ENCODE assay signal across 9 mouse cellular contexts in genomic region chr4:134273417-134274345, GRCm38 (mm10). TPM values are rescaled to one million over a fixed set of nuclear protein-coding genes. Genes with fewer than 3 reads are reported as not detected.
A peak's percentile ranks its signal among the peaks of the same experiment; 100 is the strongest.
DNase-seq lines count a peak whose midpoint lies in the region; ATAC-seq and TF ChIP-seq lines count a peak whose summit lies in the region.
"Had no signal": no experiment of that assay in that cellular context is flagged by ENCODE, and none has a peak within 500 bp of the region (broad histone marks: within the 10 kb centered on the region; RNA-seq: fewer than 3 reads in every experiment).

No protein-coding gene starts in this region.

- no peak for DNase-seq in forebrain, postnatal 0 days
- peak; percentile 89 for DNase-seq in embryonic facial prominence, embryonic 14.5 days (ENCODE audit: low spot score)
- peak; percentile 41 for DNase-seq in limb, embryonic 11.5 days (ENCODE audit: low spot score)
- peak; percentile 55 to 81 for DNase-seq in spleen, adult 2 months (ENCODE audit: low read depth in 1 of 2, low spot score in 2 of 2)
- DNase-seq in layer of hippocampus, postnatal 10 days (ENCODE audit: low spot score in 2 of 2), result no peak

- no peaks in the 10 kb centered on the region for H3K4me1 ChIP-seq in forebrain, embryonic 12.5 days
- H3K4me1 ChIP-seq in forebrain, postnatal 0 days (ENCODE audit: insufficient read depth), result no peaks in the 10 kb centered on the region
- peaks cover 6% of the 10 kb centered on the region for H3K4me1 ChIP-seq in embryonic facial prominence, embryonic 14.5 days (ENCODE audit: control insufficient read depth, insufficient read depth, low read length)
- no peaks in the 10 kb centered on the region for H3K4me1 ChIP-seq in limb, embryonic 11.5 days (ENCODE audit: control insufficient read depth, insufficient read depth, low read length)
- H3K4me1 ChIP-seq in spleen, adult 2 months (ENCODE audit: control insufficient read depth, insufficient read depth, insufficient read length), result peaks cover 7% of the 10 kb centered on the region; the same call in 1 of the 2 replicates

- H3K9me3 ChIP-seq in forebrain, embryonic 12.5 days, result no peaks in the 10 kb centered on the region
- no peaks in the 10 kb centered on the region for H3K9me3 ChIP-seq in forebrain, postnatal 0 days (ENCODE audit: low read length)
- no peaks in the 10 kb centered on the region for H3K9me3 ChIP-seq in embryonic facial prominence, embryonic 14.5 days (ENCODE audit: control insufficient read depth, low read length)
- no peaks in the 10 kb centered on the region for H3K9me3 ChIP-seq in limb, embryonic 11.5 days (ENCODE audit: control insufficient read depth, low read length)

- H3K4me3 ChIP-seq in forebrain, embryonic 12.5 days (replicated peaks), result no peak overlapping the region
- no peak overlapping the region for H3K4me3 ChIP-seq in forebrain, postnatal 0 days (ENCODE audit: low read depth, low read length)
- H3K4me3 ChIP-seq in embryonic facial prominence, embryonic 14.5 days (ENCODE audit: low read depth, low read length), result peak overlapping the region; percentile 14
- no peak overlapping the region for H3K4me3 ChIP-seq in limb, embryonic 11.5 days (ENCODE audit: low read depth, low read length)
- peak overlapping the region; percentile 25; the same call in 1 of the 2 replicates for H3K4me3 ChIP-seq in spleen, adult 2 months (ENCODE audit: extremely low read depth, insufficient read depth, insufficient read length)

- ATAC-seq in forebrain, embryonic 12.5 days (ENCODE audit: low FRiP score), result no peak
- ATAC-seq in forebrain, postnatal 0 days, result no peak
- peak; percentile 97 for ATAC-seq in CD4-positive, CD25-positive, alpha-beta regulatory T cell, adult 4 months
- ATAC-seq in embryonic facial prominence, embryonic 14.5 days (ENCODE audit: low read depth), result no peak
- no peak for ATAC-seq in limb, embryonic 11.5 days (ENCODE audit: insufficient number of reproducible peaks, low FRiP score, low TSS enrichment, low read depth)
- ATAC-seq in cerebellum, adult (ENCODE audit: insufficient number of reproducible peaks, low FRiP score, low TSS enrichment), result no peak

- H3K4me2 ChIP-seq in forebrain, embryonic 12.5 days, result peak overlapping the region; percentile 21; the same call in 1 of the 2 replicates
- no peak overlapping the region for H3K4me2 ChIP-seq in forebrain, postnatal 0 days (ENCODE audit: low read depth)
- H3K4me2 ChIP-seq in embryonic facial prominence, embryonic 14.5 days (ENCODE audit: low read depth, low read length), result peak overlapping the region; percentile 46
- H3K4me2 ChIP-seq in limb, embryonic 11.5 days (ENCODE audit: low read depth, severe bottlenecking), result peak overlapping the region; percentile 16; the same call in 1 of the 2 replicates

- TF ChIP-seq POLR2A in spleen, adult 2 months (IDR thresholded peaks at IDR 0.05; ENCODE audit: low read depth, low read length), result peak; percentile 8; the same call in 1 of the 2 replicates

- H3K9ac ChIP-seq in forebrain, embryonic 12.5 days, result no peak overlapping the region
- H3K9ac ChIP-seq in forebrain, postnatal 0 days, result no peak overlapping the region
- peak overlapping the region; percentile 40; the same call in 1 of the 2 replicates for H3K9ac ChIP-seq in embryonic facial prominence, embryonic 14.5 days (ENCODE audit: low read depth, low read length)
- no peak overlapping the region for H3K9ac ChIP-seq in limb, embryonic 11.5 days (ENCODE audit: low read length)

- H3K27me3 ChIP-seq in forebrain, embryonic 12.5 days, result no peaks in the 10 kb centered on the region
- no peaks in the 10 kb centered on the region for H3K27me3 ChIP-seq in forebrain, postnatal 0 days (ENCODE audit: insufficient read depth, low read length)
- no peaks in the 10 kb centered on the region for H3K27me3 ChIP-seq in embryonic facial prominence, embryonic 14.5 days (replicated peaks; ENCODE audit: control insufficient read depth, insufficient read depth, low read length)
- H3K27me3 ChIP-seq in limb, embryonic 11.5 days (ENCODE audit: control insufficient read depth, insufficient read depth, low read length), result no peaks in the 10 kb centered on the region
- H3K27me3 ChIP-seq in spleen, adult 2 months (ENCODE audit: control insufficient read depth, insufficient read depth, low read length), result no peaks in the 10 kb centered on the region

- no peak overlapping the region for H3K27ac ChIP-seq in forebrain, embryonic 12.5 days
- no peak overlapping the region for H3K27ac ChIP-seq in forebrain, postnatal 0 days (ENCODE audit: low read depth, low read length)
- H3K27ac ChIP-seq in embryonic facial prominence, embryonic 14.5 days (replicated peaks; ENCODE audit: low read depth, low read length), result peak overlapping the region; percentile 35
- H3K27ac ChIP-seq in limb, embryonic 11.5 days (replicated peaks; ENCODE audit: low read depth, low read length), result no peak overlapping the region
- H3K27ac ChIP-seq in spleen, adult 2 months (ENCODE audit: insufficient read depth, low read length), result peak overlapping the region; percentile 54

- H3K36me3 ChIP-seq in forebrain, embryonic 12.5 days (replicated peaks), result peaks cover 31% of the 10 kb centered on the region
- H3K36me3 ChIP-seq in forebrain, postnatal 0 days (ENCODE audit: insufficient read depth), result peaks cover 20% of the 10 kb centered on the region
- peaks cover 30% of the 10 kb centered on the region for H3K36me3 ChIP-seq in embryonic facial prominence, embryonic 14.5 days (ENCODE audit: control insufficient read depth, insufficient read depth, low read length)
- peaks cover 9% of the 10 kb centered on the region; the same call in 1 of the 2 replicates for H3K36me3 ChIP-seq in limb, embryonic 11.5 days (ENCODE audit: control insufficient read depth, insufficient read depth, low read length)
- H3K36me3 ChIP-seq in spleen, adult 2 months (ENCODE audit: control insufficient read depth, insufficient read depth, low read length), result peaks cover 6% of the 10 kb centered on the region

- no peak for TF ChIP-seq CTCF in forebrain, postnatal 0 days (IDR thresholded peaks at IDR 0.05; ENCODE audit: low read depth)
- TF ChIP-seq CTCF in spleen, adult 2 months (IDR thresholded peaks at IDR 0.05; ENCODE audit: extremely low read depth, insufficient read depth, insufficient read length, insufficient replicate concordance), result no peak

- WGBS in forebrain, embryonic 12.5 days, result 7% methylated on average over 14 of the region's 14 CpGs
- WGBS in forebrain, postnatal 0 days, result 8% methylated on average over 14 of the region's 14 CpGs
- WGBS in embryonic facial prominence, embryonic 14.5 days, result 4% methylated on average over 14 of the region's 14 CpGs
- 6% methylated on average over 14 of the region's 14 CpGs for WGBS in limb, embryonic 11.5 days
- 3% methylated on average over 14 of the region's 14 CpGs for WGBS in spleen, adult 2 months

RNA-seq across cellular contexts. Expression of gene Pdik1l, which starts 14.0 kb away (rescaled TPM):
- 33.3 and 34.8 TPM in 2 replicates for polyA plus RNA-seq in forebrain, embryonic 12.5 days (2016; fragmentation: Nextera tagmentation; extraction: Ambion mirVana)
- 42.2 and 43.8 TPM in 2 replicates for total RNA-seq in forebrain, postnatal 0 days (2014; rRNA removed)
- 21.7 and 28.9 TPM in 2 replicates for polyA plus RNA-seq in forebrain, postnatal 0 days (2015; fragmentation: Nextera tagmentation; extraction: Ambion mirVana)
- polyA plus RNA-seq in CD4-positive, CD25-positive, alpha-beta regulatory T cell, adult 4 months (2017; shearing (Covaris generic)), result 10 to 100 TPM; 20.7 to 24.2 TPM
- polyA plus RNA-seq in embryonic facial prominence, embryonic 14.5 days (2014; fragmentation: Nextera tagmentation; extraction: Ambion mirVana), result 18.5 and 19.6 TPM in 2 replicates
- polyA plus RNA-seq in limb, embryonic 11.5 days (2014; fragmentation: Nextera tagmentation; extraction: Ambion mirVana), result 20.6 and 21.0 TPM in 2 replicates
- polyA plus RNA-seq in spleen, adult 2 months (2012; rRNA removed), result 3.6 and 3.9 TPM in 2 replicates
- total RNA-seq in layer of hippocampus, postnatal 10 days (2021), result 10 to 100 TPM; 18.6 to 24.4 TPM

RNA-seq across cellular contexts. Expression of gene Grrp1, which starts 19.8 kb away (rescaled TPM):
- 4.1 and 5.2 TPM in 2 replicates for polyA plus RNA-seq in forebrain, embryonic 12.5 days (2016; fragmentation: Nextera tagmentation; extraction: Ambion mirVana)
- 14.2 and 18.3 TPM in 2 replicates for total RNA-seq in forebrain, postnatal 0 days (2014; rRNA removed)
- polyA plus RNA-seq in forebrain, postnatal 0 days (2015; fragmentation: Nextera tagmentation; extraction: Ambion mirVana), result 18.3 and 20.0 TPM in 2 replicates
- polyA plus RNA-seq in CD4-positive, CD25-positive, alpha-beta regulatory T cell, adult 4 months (2017; shearing (Covaris generic)), result not detected
- 6.8 and 7.4 TPM in 2 replicates for polyA plus RNA-seq in embryonic facial prominence, embryonic 14.5 days (2014; fragmentation: Nextera tagmentation; extraction: Ambion mirVana)
- polyA plus RNA-seq in limb, embryonic 11.5 days (2014; fragmentation: Nextera tagmentation; extraction: Ambion mirVana), result 5.5 and 7.1 TPM in 2 replicates
- 6.9 and 10.2 TPM in 2 replicates for polyA plus RNA-seq in spleen, adult 2 months (2012; rRNA removed)
- total RNA-seq in layer of hippocampus, postnatal 10 days (2021), result 1 to 10 TPM; 2.6 to 3.5 TPM

RNA-seq across cellular contexts. Expression of gene Gm30191, which starts 26.9 kb away (rescaled TPM):
- not detected in 2 replicates for polyA plus RNA-seq in forebrain, embryonic 12.5 days (2016; fragmentation: Nextera tagmentation; extraction: Ambion mirVana)
- not detected in 2 replicates for total RNA-seq in forebrain, postnatal 0 days (2014; rRNA removed)
- polyA plus RNA-seq in forebrain, postnatal 0 days (2015; fragmentation: Nextera tagmentation; extraction: Ambion mirVana), result 0.25 TPM in 1 of 2 replicates, not detected in the other
- not detected for polyA plus RNA-seq in CD4-positive, CD25-positive, alpha-beta regulatory T cell, adult 4 months (2017; shearing (Covaris generic))
- polyA plus RNA-seq in embryonic facial prominence, embryonic 14.5 days (2014; fragmentation: Nextera tagmentation; extraction: Ambion mirVana), result 0.28 TPM in 1 of 2 replicates, not detected in the other
- not detected in 2 replicates for polyA plus RNA-seq in limb, embryonic 11.5 days (2014; fragmentation: Nextera tagmentation; extraction: Ambion mirVana)
- polyA plus RNA-seq in spleen, adult 2 months (2012; rRNA removed), result not detected in 2 replicates
- total RNA-seq in layer of hippocampus, postnatal 10 days (2021), result not detected
- polyA plus RNA-seq: neural tube, embryonic 14.5 days had no signal

RNA-seq across cellular contexts. Expression of gene Zfp593, which starts 28.3 kb away (rescaled TPM):
- polyA plus RNA-seq in forebrain, embryonic 12.5 days (2016; fragmentation: Nextera tagmentation; extraction: Ambion mirVana), result 18.5 and 20.4 TPM in 2 replicates
- 11.6 and 12.7 TPM in 2 replicates for total RNA-seq in forebrain, postnatal 0 days (2014; rRNA removed)
- polyA plus RNA-seq in forebrain, postnatal 0 days (2015; fragmentation: Nextera tagmentation; extraction: Ambion mirVana), result 13.8 and 15.0 TPM in 2 replicates
- 1 to 10 TPM; 4.3 to 6.8 TPM for polyA plus RNA-seq in CD4-positive, CD25-positive, alpha-beta regulatory T cell, adult 4 months (2017; shearing (Covaris generic))
- 13.7 and 15.7 TPM in 2 replicates for polyA plus RNA-seq in embryonic facial prominence, embryonic 14.5 days (2014; fragmentation: Nextera tagmentation; extraction: Ambion mirVana)
- 16.2 and 17.1 TPM in 2 replicates for polyA plus RNA-seq in limb, embryonic 11.5 days (2014; fragmentation: Nextera tagmentation; extraction: Ambion mirVana)
- polyA plus RNA-seq in spleen, adult 2 months (2012; rRNA removed), result 7.4 and 11.5 TPM in 2 replicates
- total RNA-seq in layer of hippocampus, postnatal 10 days (2021), result 10 to 100 TPM; 11.1 to 12.5 TPM

RNA-seq across cellular contexts. Expression of gene E130218I03Rik, which starts 30.2 kb away (rescaled TPM):
- 0.52 and 0.74 TPM in 2 replicates for polyA plus RNA-seq in forebrain, embryonic 12.5 days (2016; fragmentation: Nextera tagmentation; extraction: Ambion mirVana)
- 0.43 TPM in 1 of 2 replicates, not detected in the other for total RNA-seq in forebrain, postnatal 0 days (2014; rRNA removed)
- polyA plus RNA-seq in forebrain, postnatal 0 days (2015; fragmentation: Nextera tagmentation; extraction: Ambion mirVana), result 0.11 and 0.33 TPM in 2 replicates
- 1 to 10 TPM in 1 of 2 experiments, not detected in 1; 3.7 TPM for polyA plus RNA-seq in CD4-positive, CD25-positive, alpha-beta regulatory T cell, adult 4 months (2017; shearing (Covaris generic))
- 0.29 and 0.67 TPM in 2 replicates for polyA plus RNA-seq in embryonic facial prominence, embryonic 14.5 days (2014; fragmentation: Nextera tagmentation; extraction: Ambion mirVana)
- polyA plus RNA-seq in limb, embryonic 11.5 days (2014; fragmentation: Nextera tagmentation; extraction: Ambion mirVana), result 0.35 and 0.43 TPM in 2 replicates
- not detected in 2 replicates for polyA plus RNA-seq in spleen, adult 2 months (2012; rRNA removed)
- not detected for total RNA-seq in layer of hippocampus, postnatal 10 days (2021)
- polyA plus RNA-seq: neural tube, embryonic 14.5 days had no signal

Comparison
In these comparisons a context has a peak if more than half of its experiments do, and no peak if none do; other contexts are left out.
1. H3K27ac ChIP-seq: peak in embryonic facial prominence, embryonic 14.5 days (single experiment) and spleen, adult 2 months (single experiment); none in forebrain, embryonic 12.5 days (single experiment), forebrain, postnatal 0 days (single experiment) and limb, embryonic 11.5 days (single experiment).
2. H3K4me3 ChIP-seq: peak in embryonic facial prominence, embryonic 14.5 days (single experiment) and spleen, adult 2 months (single experiment); none in forebrain, embryonic 12.5 days (single experiment), forebrain, postnatal 0 days (single experiment) and limb, embryonic 11.5 days (single experiment).
3. DNase-seq: peak in embryonic facial prominence, embryonic 14.5 days (single experiment), limb, embryonic 11.5 days (single experiment) and spleen, adult 2 months (2 of 2); none in forebrain, postnatal 0 days (single experiment) and layer of hippocampus, postnatal 10 days (0 of 2).